ENCODE assay signal across 18 mouse cellular contexts in the genomic region with DNA sequence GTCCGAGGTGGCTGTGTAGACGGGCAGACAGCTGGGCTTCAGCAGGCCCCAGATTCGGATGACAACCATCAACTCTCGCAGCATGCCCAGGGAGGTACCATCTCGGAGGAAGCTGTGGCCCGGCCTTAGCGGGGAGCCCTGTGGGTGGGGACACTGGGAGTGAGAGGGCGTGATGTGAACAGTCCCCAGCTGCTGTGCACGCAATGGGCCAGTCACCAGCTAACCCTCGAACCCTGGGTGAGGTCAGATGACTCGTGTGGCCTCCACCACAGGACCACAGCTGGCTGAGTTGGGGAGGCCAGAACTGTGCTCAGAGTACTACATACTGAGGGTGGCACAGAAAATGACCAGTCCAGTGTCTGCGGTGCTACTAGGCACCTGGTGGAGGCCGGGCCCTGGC. TPM values are rescaled to one million over a fixed set of nuclear protein-coding genes. Genes with fewer than 3 reads are reported as not detected.
DNase-seq lines count a peak whose midpoint lies in the region; ATAC-seq and TF ChIP-seq lines count a peak whose summit lies in the region.
"Had no signal": no experiment of that assay in that cellular context is flagged by ENCODE, and none has a peak within 500 bp of the region (broad histone marks: within the 10 kb centered on the region; RNA-seq: fewer than 3 reads in every experiment).

No protein-coding gene starts in this region.

- WGBS in intestine, embryonic 15.5 days = 83% methylated on average over 13 of the region's 13 CpGs
- 70% methylated on average over 13 of the region's 13 CpGs for WGBS in liver, embryonic 16.5 days (ENCODE audit: insufficient replicate concordance)
- 87% methylated on average over 13 of the region's 13 CpGs for WGBS in midbrain, embryonic 14.5 days

- peak; percentile 9; the same call in 1 of the 2 replicates for ATAC-seq in intestine, embryonic 15.5 days
- ATAC-seq in liver, embryonic 16.5 days (ENCODE audit: low read depth) = peak; percentile 7; the same call in 1 of the 2 replicates
- no peak for ATAC-seq in midbrain, embryonic 14.5 days (ENCODE audit: low FRiP score, low TSS enrichment)
- ATAC-seq: midbrain, embryonic 16.5 days had no signal

- H3K4me2 ChIP-seq in intestine, embryonic 15.5 days (replicated peaks) = no peak overlapping the region
- H3K4me2 ChIP-seq in liver, embryonic 16.5 days (ENCODE audit: low read depth, low read length) = no peak overlapping the region
- no peak overlapping the region for H3K4me2 ChIP-seq in midbrain, embryonic 14.5 days (ENCODE audit: low read length)
- H3K4me2 ChIP-seq: hindbrain, embryonic 13.5 days; limb, embryonic 12.5 days had no signal

- no peak overlapping the region for H3K27ac ChIP-seq in intestine, embryonic 15.5 days
- peak overlapping the region; percentile 69 for H3K27ac ChIP-seq in liver, embryonic 16.5 days (ENCODE audit: low read length)
- no peak overlapping the region for H3K27ac ChIP-seq in midbrain, embryonic 14.5 days (replicated peaks; ENCODE audit: low read depth, low read length)
- H3K27ac ChIP-seq: heart, embryonic 10.5 days; hindbrain, embryonic 13.5 days; left cerebral cortex, adult 2 months; limb, embryonic 12.5 days had no signal

- no peaks in the 10 kb centered on the region for H3K79me3 ChIP-seq in C2C12 (ENCODE audit: low read depth)

- H3K9ac ChIP-seq in intestine, embryonic 15.5 days = no peak overlapping the region
- no peak overlapping the region for H3K9ac ChIP-seq in liver, embryonic 16.5 days (ENCODE audit: low read depth, low read length)
- H3K9ac ChIP-seq in midbrain, embryonic 14.5 days (replicated peaks; ENCODE audit: low read length) = no peak overlapping the region

- H3K36me3 ChIP-seq in C2C12 (ENCODE audit: control insufficient read depth, insufficient read depth) = no peaks in the 10 kb centered on the region
- peaks cover 25% of the 10 kb centered on the region for H3K36me3 ChIP-seq in intestine, embryonic 15.5 days
- no peaks in the 10 kb centered on the region for H3K36me3 ChIP-seq in liver, embryonic 16.5 days (ENCODE audit: control insufficient read depth, insufficient read depth)
- H3K36me3 ChIP-seq in midbrain, embryonic 14.5 days (ENCODE audit: control insufficient read depth, insufficient read depth, low read length) = peaks cover 50% of the 10 kb centered on the region

- H3K4me1 ChIP-seq in intestine, embryonic 15.5 days (replicated peaks) = peaks cover 15% of the 10 kb centered on the region
- peaks cover 8% of the 10 kb centered on the region for H3K4me1 ChIP-seq in liver, embryonic 16.5 days (ENCODE audit: control insufficient read depth, low read depth, low read length)
- H3K4me1 ChIP-seq in midbrain, embryonic 14.5 days (ENCODE audit: control insufficient read depth, insufficient read depth, low read length) = 0 out of 2 replicates have a peak, but pooled peaks cover 9% of the 10 kb centered on the region

- TF ChIP-seq CTCF in C2C12 (IDR thresholded peaks at IDR 0.05; ENCODE audit: control insufficient read depth, insufficient read depth, insufficient read length) = no peak

- H3K27me3 ChIP-seq in C2C12 (ENCODE audit: control insufficient read depth, insufficient read depth, insufficient read length) = peaks cover 4% of the 10 kb centered on the region
- no peaks in the 10 kb centered on the region for H3K27me3 ChIP-seq in intestine, embryonic 15.5 days (replicated peaks)
- no peaks in the 10 kb centered on the region for H3K27me3 ChIP-seq in liver, embryonic 16.5 days (ENCODE audit: control insufficient read depth, insufficient read depth, low read depth, low read length)
- H3K27me3 ChIP-seq in midbrain, embryonic 14.5 days (ENCODE audit: control insufficient read depth, insufficient read depth, low read length) = no peaks in the 10 kb centered on the region
- H3K27me3 ChIP-seq: limb, embryonic 12.5 days had no signal

- no peak overlapping the region for H3K4me3 ChIP-seq in C2C12 (ENCODE audit: insufficient read depth, poor library complexity, severe bottlenecking)
- no peak overlapping the region for H3K4me3 ChIP-seq in intestine, embryonic 15.5 days (replicated peaks)
- H3K4me3 ChIP-seq in liver, embryonic 16.5 days (ENCODE audit: low read depth, low read length) = no peak overlapping the region
- H3K4me3 ChIP-seq in midbrain, embryonic 14.5 days (replicated peaks; ENCODE audit: low read depth, low read length) = no peak overlapping the region
- H3K4me3 ChIP-seq: heart, embryonic 10.5 days; hindbrain, embryonic 13.5 days; left cerebral cortex, adult 2 months; limb, embryonic 12.5 days had no signal

- no peak overlapping the region for H3ac ChIP-seq in C2C12 (ENCODE audit: control insufficient read depth, insufficient read length, low read depth)

- no peaks in the 10 kb centered on the region for H3K9me3 ChIP-seq in intestine, embryonic 15.5 days
- no peaks in the 10 kb centered on the region for H3K9me3 ChIP-seq in liver, embryonic 16.5 days (replicated peaks; ENCODE audit: control insufficient read depth, low read length)
- no peaks in the 10 kb centered on the region for H3K9me3 ChIP-seq in midbrain, embryonic 14.5 days (ENCODE audit: control insufficient read depth, low read length)
- H3K9me3 ChIP-seq: heart, embryonic 10.5 days; hindbrain, embryonic 13.5 days; limb, embryonic 12.5 days had no signal

- no peaks in the 10 kb centered on the region for H3K79me2 ChIP-seq in C2C12 (ENCODE audit: control insufficient read depth, insufficient read depth)

- DNase-seq in lung, postnatal 25 days (ENCODE audit: low spot score) = peak; percentile 55
- DNase-seq in yolk sac, embryonic 10.5 days (ENCODE audit: low spot score) = no peak
- DNase-seq in midbrain, embryonic 14.5 days = no peak
- DNase-seq in urinary bladder, postnatal 14 days (ENCODE audit: low spot score) = no peak
- DNase-seq: adrenal gland, postnatal 25 days; cerebellum, adult 18-20 months; gastrocnemius, postnatal 14 days; heart, postnatal 10 days had no signal

TF ChIP-seq in C2C12, 6 proteins besides CTCF, POLR2A, EP300 and RAD21:
- TF ChIP-seq MAX (IDR thresholded peaks at IDR 0.05) (no peak), USF1 (IDR thresholded peaks at IDR 0.05; ENCODE audit: low read depth) (no peak), MYOD1 (IDR thresholded peaks at IDR 0.05; ENCODE audit: control insufficient read depth, insufficient read length, low read depth) (peak; percentile 51), MYOG (IDR thresholded peaks at IDR 0.05; ENCODE audit: control insufficient read depth, extremely low read depth, insufficient read length) (no peak), CEBPB (IDR thresholded peaks at IDR 0.05; ENCODE audit: low read depth) (no peak), FOSL1 (IDR thresholded peaks at IDR 0.05; ENCODE audit: insufficient read depth, low read length, poor library complexity, severe bottlenecking) (no peak)

RNA-seq across cellular contexts. Expression of gene Cfd, which starts 6.2 kb away (rescaled TPM):
- polyA plus RNA-seq in C2C12 (2012; fragmentation: generic; extraction: Trizol) = not detected
- not detected in 2 replicates for polyA plus RNA-seq in intestine, embryonic 15.5 days (2015; fragmentation: Nextera tagmentation; extraction: Ambion mirVana)
- polyA plus RNA-seq in liver, embryonic 16.5 days (2015; fragmentation: Nextera tagmentation; extraction: Ambion mirVana) = not detected in 2 replicates
- polyA plus RNA-seq in midbrain, embryonic 14.5 days (2014; fragmentation: Nextera tagmentation; extraction: Ambion mirVana) = not detected in 2 replicates
- polyA plus RNA-seq: embryonic facial prominence, embryonic 11.5 days; heart, embryonic 10.5 days; hindbrain, embryonic 13.5 days; limb, embryonic 12.5 days had no signal

RNA-seq across cellular contexts. Expression of gene Elane, which starts 10.8 kb away (rescaled TPM):
- polyA plus RNA-seq in C2C12 (2012; fragmentation: generic; extraction: Trizol) = not detected
- 1.1 and 2.6 TPM in 2 replicates for polyA plus RNA-seq in intestine, embryonic 15.5 days (2015; fragmentation: Nextera tagmentation; extraction: Ambion mirVana)
- 204 and 208 TPM in 2 replicates for polyA plus RNA-seq in liver, embryonic 16.5 days (2015; fragmentation: Nextera tagmentation; extraction: Ambion mirVana)
- polyA plus RNA-seq in midbrain, embryonic 14.5 days (2014; fragmentation: Nextera tagmentation; extraction: Ambion mirVana) = not detected in 2 replicates
- polyA plus RNA-seq: limb, embryonic 12.5 days; midbrain, embryonic 16.5 days; urinary bladder, adult 2 months had no signal

RNA-seq across cellular contexts. Expression of gene Med16, which starts 11.9 kb away (rescaled TPM):
- 32.5 TPM for polyA plus RNA-seq in C2C12 (2012; fragmentation: generic; extraction: Trizol)
- 37.3 and 39.8 TPM in 2 replicates for polyA plus RNA-seq in intestine, embryonic 15.5 days (2015; fragmentation: Nextera tagmentation; extraction: Ambion mirVana)
- polyA plus RNA-seq in liver, embryonic 16.5 days (2015; fragmentation: Nextera tagmentation; extraction: Ambion mirVana) = 14.7 and 15.3 TPM in 2 replicates
- 57.2 and 58.8 TPM in 2 replicates for polyA plus RNA-seq in midbrain, embryonic 14.5 days (2014; fragmentation: Nextera tagmentation; extraction: Ambion mirVana)

RNA-seq across cellular contexts. Expression of gene Gm26602, which starts 13.8 kb away (rescaled TPM):
- not detected for polyA plus RNA-seq in C2C12 (2012; fragmentation: generic; extraction: Trizol)
- polyA plus RNA-seq in intestine, embryonic 15.5 days (2015; fragmentation: Nextera tagmentation; extraction: Ambion mirVana) = 17.7 TPM in 1 of 2 replicates, not detected in the other
- polyA plus RNA-seq in liver, embryonic 16.5 days (2015; fragmentation: Nextera tagmentation; extraction: Ambion mirVana) = 2.5 TPM in 1 of 2 replicates, not detected in the other
- 3.5 and 8.6 TPM in 2 replicates for polyA plus RNA-seq in midbrain, embryonic 14.5 days (2014; fragmentation: Nextera tagmentation; extraction: Ambion mirVana)
- polyA plus RNA-seq: urinary bladder, adult 2 months had no signal

RNA-seq across cellular contexts. Expression of gene Kiss1r, which starts 20.0 kb away (rescaled TPM):
- polyA plus RNA-seq in C2C12 (2012; fragmentation: generic; extraction: Trizol) = 0.13 TPM
- 0.52 and 1.1 TPM in 2 replicates for polyA plus RNA-seq in intestine, embryonic 15.5 days (2015; fragmentation: Nextera tagmentation; extraction: Ambion mirVana)
- 0.18 and 0.20 TPM in 2 replicates for polyA plus RNA-seq in liver, embryonic 16.5 days (2015; fragmentation: Nextera tagmentation; extraction: Ambion mirVana)
- polyA plus RNA-seq in midbrain, embryonic 14.5 days (2014; fragmentation: Nextera tagmentation; extraction: Ambion mirVana) = 2.4 and 2.9 TPM in 2 replicates

Comparison
In these comparisons a context has a peak if more than half of its experiments do, and no peak if none do; other contexts are left out.
1. RNA of gene Elane, which starts 10.8 kb away (polyA plus RNA-seq): 204 to 208 TPM in liver, embryonic 16.5 days; 1.1 to 2.6 TPM in intestine, embryonic 15.5 days, not detected in C2C12 (single experiment) and not detected in midbrain, embryonic 14.5 days; every median in the first group is over 10 times any median in the second.